Mouse (Mus musculus) bone marrow, adult 2 months (tissue): ENCODE data around the gene Sncb.

ENCODE experiments used
- CTCF ChIP-seq: fragments of 200-500 bp; IDR thresholded peaks from 2 replicates; pipeline ENCODE4 v1.5.1; 2011; ENCODE audit warnings: low read length, control low read depth; ENCODE audit not compliant: control insufficient read depth, insufficient read depth
- POLR2A ChIP-seq: fragments of 200-500 bp; IDR thresholded peaks from 2 replicates; pipeline ENCODE4 v1.6.1; 2011; ENCODE audit warnings: low read depth, mild to moderate bottlenecking, control low read depth, low read length, borderline replicate concordance; ENCODE audit not compliant: control insufficient read depth

- TF ChIP-seq CTCF = no peak
- TF ChIP-seq POLR2A = no peak
Measured at GRCm38 (mm10) chr13:54752656-54753055, 13.7 kb downstream of the Sncb start.
